ENCODE assay signal across 23 mouse cellular contexts in genomic region chr13:113397006-113397520, GRCm38 (mm10).
"Had no signal": no experiment of that assay in that cellular context is flagged by ENCODE, and none has a peak within 500 bp of the region (broad histone marks: within the 10 kb centered on the region; RNA-seq: fewer than 3 reads in every experiment).

No protein-coding gene starts in this region.

- H3K36me3 ChIP-seq: heart, embryonic 13.5 days; heart, embryonic 15.5 days; intestine, embryonic 15.5 days; kidney, embryonic 15.5 days; limb, embryonic 13.5 days; limb, embryonic 15.5 days; liver, embryonic 12.5 days had no signal

- H3K4me1 ChIP-seq: heart, embryonic 13.5 days; heart, embryonic 15.5 days; intestine, embryonic 15.5 days; limb, embryonic 13.5 days; limb, embryonic 15.5 days; liver, embryonic 12.5 days had no signal

- H3K9ac ChIP-seq: heart, embryonic 13.5 days; heart, embryonic 15.5 days; hindbrain, embryonic 14.5 days; intestine, embryonic 15.5 days; kidney, embryonic 15.5 days; limb, embryonic 13.5 days; limb, embryonic 15.5 days; liver, embryonic 12.5 days had no signal

- H3K9me3 ChIP-seq: heart, embryonic 13.5 days; heart, embryonic 15.5 days; intestine, embryonic 15.5 days; kidney, embryonic 15.5 days; limb, embryonic 13.5 days; limb, embryonic 15.5 days; liver, embryonic 12.5 days had no signal

- H3K4me3 ChIP-seq: heart, embryonic 13.5 days; heart, embryonic 15.5 days; intestine, embryonic 15.5 days; kidney, embryonic 15.5 days; limb, embryonic 13.5 days; limb, embryonic 15.5 days; liver, embryonic 12.5 days had no signal

- ATAC-seq: forebrain, embryonic 16.5 days; hindbrain, embryonic 16.5 days; intestine, embryonic 15.5 days; liver, embryonic 12.5 days had no signal

- H3K27me3 ChIP-seq: heart, embryonic 13.5 days; heart, embryonic 15.5 days; intestine, embryonic 15.5 days; kidney, embryonic 15.5 days; limb, embryonic 13.5 days; limb, embryonic 15.5 days; liver, embryonic 12.5 days had no signal

- H3K4me2 ChIP-seq: heart, embryonic 11.5 days; heart, embryonic 13.5 days; heart, embryonic 15.5 days; hindbrain, embryonic 14.5 days; intestine, embryonic 15.5 days; kidney, embryonic 15.5 days; limb, embryonic 13.5 days; limb, embryonic 15.5 days; liver, embryonic 12.5 days had no signal

- DNase-seq: gastrocnemius, postnatal 14 days; gastrocnemius, postnatal 36 days; heart, adult 18-20 months; kidney, adult 11 months; kidney, adult 2 months; kidney, adult 9 months; kidney, postnatal 14 days; kidney, postnatal 36 days; layer of hippocampus, adult 9-11 months; layer of hippocampus, postnatal 36 days; left cerebral cortex, postnatal 4 days had no signal

- H3K27ac ChIP-seq: heart, embryonic 13.5 days; heart, embryonic 15.5 days; hindbrain, embryonic 14.5 days; intestine, embryonic 15.5 days; kidney, embryonic 15.5 days; kidney, postnatal 0 days; limb, embryonic 13.5 days; limb, embryonic 15.5 days; liver, embryonic 12.5 days had no signal
